Mouse (Mus musculus): ENCODE measurements around the gene Fbxl14. TPM values are rescaled to one million over a fixed set of nuclear protein-coding genes. Genes with fewer than 3 reads are reported as not detected.
"Not testable (repeated sequence)": the region's sequence is repeated elsewhere in the genome, so short reads cannot be mapped to it uniquely, and the experiment has no call there.

Fbxl14 gene
- total RNA-seq, 1 experiment: 44.1 TPM

- H3K36me3 ChIP-seq (ENCODE audit: control insufficient read depth, insufficient read depth, low read length, poor library complexity, severe bottlenecking): peaks cover 11% of the 10 kb centered on the region
- no peak overlapping the region for H3K4me3 ChIP-seq (ENCODE audit: insufficient read depth in 1 of 2, low read depth in 1 of 2, low read length in 2 of 2, poor library complexity in 1 of 2, severe bottlenecking in 1 of 2)
- H3K9me3 ChIP-seq (ENCODE audit: control insufficient read depth, insufficient read depth, low read depth, low read length): no peaks in the 10 kb centered on the region
- in situ Hi-C loops (cut with MboI; ENCODE audit: low sequenced_read_pairs in 2 of 2, unreplicated experiment in 2 of 2): loop anchor here (25.0 kb wide), 2 partner anchors 435 to 710 kb away; partner anchors contain the start of gene Rad52 (in 2 of the 2)
- peaks cover 0 to 5% of the 10 kb centered on the region in 2 experiments; a peak in 2 of 4 replicates for H3K4me1 ChIP-seq (ENCODE audit: control insufficient read depth in 2 of 2, insufficient read depth in 2 of 2, low read length in 2 of 2, poor library complexity in 1 of 2)
- TF ChIP-seq CHD2 (IDR thresholded peaks at IDR 0.05; ENCODE audit: low read depth, low read length): no peak
- no peak for TF ChIP-seq MAFK (IDR thresholded peaks at IDR 0.05; ENCODE audit: insufficient read depth, low read depth, low read length)
- TF ChIP-seq ZNF384 (IDR thresholded peaks at IDR 0.05; ENCODE audit: low read depth, low read length): no peak
- TF ChIP-seq ZC3H11A (IDR thresholded peaks at IDR 0.05; ENCODE audit: borderline replicate concordance, low read depth, low read length): no peak
- TF ChIP-seq HCFC1 (IDR thresholded peaks at IDR 0.05; ENCODE audit: borderline replicate concordance, insufficient read depth, low read length): no peak
- no peak overlapping the region for H3K27ac ChIP-seq (ENCODE audit: insufficient read depth, low read depth, low read length, poor library complexity, severe bottlenecking)
- no peak overlapping the region for H3K9ac ChIP-seq (ENCODE audit: insufficient read depth, low read depth, low read length, poor library complexity, severe bottlenecking)
- DNase-seq (ENCODE audit: low read depth, low spot score): no peak
Observed at GRCm38 (mm10) chr6:119477686-119478310, 1.7 kb upstream of the Fbxl14 start.

GRCm38 (mm10) chr6:119478560-119479342 is 717 bp upstream of the Fbxl14 start:
- Histone ChIP-seq H3K9me3 (ENCODE audit: control insufficient read depth, insufficient read depth, low read depth, low read length) (no peaks in the 10 kb centered on the region), H3K4me1 (ENCODE audit: control insufficient read depth in 2 of 2, insufficient read depth in 2 of 2, low read length in 2 of 2, poor library complexity in 1 of 2) (peaks cover 2 to 5% of the 10 kb centered on the region in 2 experiments; a peak in 2 of 4 replicates), H3K27ac (ENCODE audit: insufficient read depth, low read depth, low read length, poor library complexity, severe bottlenecking) (peak overlapping the region; percentile 74), H3K36me3 (ENCODE audit: control insufficient read depth, insufficient read depth, low read length, poor library complexity, severe bottlenecking) (peaks cover 11% of the 10 kb centered on the region), H3K9ac (ENCODE audit: insufficient read depth, low read depth, low read length, poor library complexity, severe bottlenecking) (peak overlapping the region; percentile 97), H3K4me3 (ENCODE audit: insufficient read depth in 1 of 2, low read depth in 1 of 2, low read length in 2 of 2, poor library complexity in 1 of 2, severe bottlenecking in 1 of 2) (peak overlapping the region; percentile 79 to 93)
- in situ Hi-C loops (cut with MboI; ENCODE audit: low sequenced_read_pairs in 2 of 2, unreplicated experiment in 2 of 2): loop anchor here (25.0 kb wide), 2 partner anchors 434 to 709 kb away; partner anchors contain the start of gene Rad52 (in 2 of the 2)
- TF ChIP-seq ZNF384 (IDR thresholded peaks at IDR 0.05; ENCODE audit: low read depth, low read length) (no peak), HCFC1 (IDR thresholded peaks at IDR 0.05; ENCODE audit: borderline replicate concordance, insufficient read depth, low read length) (0 out of 2 replicates have a peak, but pooled peaks have one; percentile 62)
- peak; percentile 69 for DNase-seq (ENCODE audit: low read depth, low spot score)

- peak overlapping the region; percentile 74; the same call in 1 of the 2 replicates for H3K27ac ChIP-seq (ENCODE audit: insufficient read depth, low read depth, low read length, poor library complexity, severe bottlenecking)
- TF ChIP-seq ZC3H11A (IDR thresholded peaks at IDR 0.05; ENCODE audit: borderline replicate concordance, low read depth, low read length) (no peak), CHD2 (IDR thresholded peaks at IDR 0.05; ENCODE audit: low read depth, low read length) (peak; percentile 65; the same call in 1 of the 2 replicates)
- H3K9me3 ChIP-seq (ENCODE audit: control insufficient read depth, insufficient read depth, low read depth, low read length): no peaks in the 10 kb centered on the region
- peak overlapping the region; percentile 97 for H3K9ac ChIP-seq (ENCODE audit: insufficient read depth, low read depth, low read length, poor library complexity, severe bottlenecking)
- DNase-seq (ENCODE audit: low read depth, low spot score): no peak
- peaks cover 2 to 5% of the 10 kb centered on the region in 2 experiments; a peak in 2 of 4 replicates for H3K4me1 ChIP-seq (ENCODE audit: control insufficient read depth in 2 of 2, insufficient read depth in 2 of 2, low read length in 2 of 2, poor library complexity in 1 of 2)
- H3K36me3 ChIP-seq (ENCODE audit: control insufficient read depth, insufficient read depth, low read length, poor library complexity, severe bottlenecking): peaks cover 13% of the 10 kb centered on the region
- H3K4me3 ChIP-seq (ENCODE audit: insufficient read depth in 1 of 2, low read depth in 1 of 2, low read length in 2 of 2, poor library complexity in 1 of 2, severe bottlenecking in 1 of 2): peak overlapping the region; percentile 79 to 93
- in situ Hi-C loops (cut with MboI; ENCODE audit: low sequenced_read_pairs in 2 of 2, unreplicated experiment in 2 of 2): loop anchor here (10.0 to 25.0 kb wide), 3 partner anchors 432 to 715 kb away; partner anchors contain the start of gene Rad52 (in 2 of the 2)
Observed at GRCm38 (mm10) chr6:119479876-119480705, 623 bp downstream of the Fbxl14 start.

- in situ Hi-C loops (cut with MboI; ENCODE audit: low sequenced_read_pairs in 2 of 2, unreplicated experiment in 2 of 2): loop anchor here (10.0 to 25.0 kb wide), 3 partner anchors 431 to 714 kb away; partner anchors contain the start of gene Rad52 (in 2 of the 2)
Observed at GRCm38 (mm10) chr6:119480706-119481331, 1.4 kb downstream of the Fbxl14 start.

DNA sequence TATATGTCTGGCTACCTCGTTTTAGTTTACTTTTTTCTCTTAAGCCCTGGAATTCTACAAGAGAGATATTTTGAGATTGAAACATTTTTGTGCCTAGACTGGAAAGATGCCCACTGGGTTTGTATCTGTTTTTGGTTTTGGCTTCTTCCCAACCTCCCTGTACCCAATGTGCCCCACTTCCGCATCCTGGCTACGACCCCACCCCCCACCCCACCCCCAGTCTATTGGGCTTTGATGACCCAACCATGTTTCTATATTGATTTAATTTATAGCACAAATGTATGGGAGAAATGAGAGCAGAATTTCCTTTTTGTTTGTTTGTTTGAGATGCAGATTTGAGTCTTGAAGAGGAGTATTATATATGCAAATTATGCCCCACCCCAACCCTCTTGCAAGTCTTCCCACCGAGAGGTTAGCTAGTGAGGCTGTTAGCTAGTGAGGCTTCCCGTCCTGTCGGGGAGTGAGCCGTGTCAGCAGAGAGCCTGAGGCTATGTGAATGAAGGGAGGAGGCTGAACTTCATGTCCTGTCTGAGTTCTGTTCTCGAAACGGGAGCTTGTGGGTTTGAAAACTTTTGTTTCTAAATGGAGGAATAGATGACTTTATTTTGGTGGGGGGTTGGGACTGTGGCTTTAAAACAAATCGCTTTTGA is 2.4 kb downstream of the Fbxl14 start:
- not testable (repeated sequence) for H3K9ac ChIP-seq (ENCODE audit: insufficient read depth, low read depth, low read length, poor library complexity, severe bottlenecking); H3K27ac ChIP-seq (ENCODE audit: insufficient read depth, low read depth, low read length, poor library complexity, severe bottlenecking); DNase-seq (ENCODE audit: low read depth, low spot score); H3K4me1 ChIP-seq (ENCODE audit: control insufficient read depth in 2 of 2, insufficient read depth in 2 of 2, low read length in 2 of 2, poor library complexity in 1 of 2); H3K9me3 ChIP-seq (ENCODE audit: control insufficient read depth, insufficient read depth, low read depth, low read length)
- H3K36me3 ChIP-seq (ENCODE audit: control insufficient read depth, insufficient read depth, low read length, poor library complexity, severe bottlenecking): peaks cover 13% of the 10 kb centered on the region
- in situ Hi-C loops (cut with MboI; ENCODE audit: low sequenced_read_pairs in 2 of 2, unreplicated experiment in 2 of 2): loop anchor here (10.0 to 25.0 kb wide), 3 partner anchors 430 to 713 kb away; partner anchors contain the start of gene Rad52 (in 2 of the 2)
- H3K4me3 ChIP-seq (ENCODE audit: insufficient read depth in 1 of 2, low read depth in 1 of 2, low read length in 2 of 2, poor library complexity in 1 of 2, severe bottlenecking in 1 of 2): peak overlapping the region; percentile 1 to 35; a peak in 2 of 4 replicates

More at GRCm38 (mm10) chr6:119480706-119481331, 1.4 kb downstream of the Fbxl14 start:
- Histone ChIP-seq H3K4me1 (ENCODE audit: control insufficient read depth in 2 of 2, insufficient read depth in 2 of 2, low read length in 2 of 2, poor library complexity in 1 of 2) (peaks cover 2 to 5% of the 10 kb centered on the region in 2 experiments; a peak in 2 of 4 replicates), H3K27ac (ENCODE audit: insufficient read depth, low read depth, low read length, poor library complexity, severe bottlenecking) (no peak overlapping the region), H3K9me3 (ENCODE audit: control insufficient read depth, insufficient read depth, low read depth, low read length) (no peaks in the 10 kb centered on the region), H3K4me3 (ENCODE audit: insufficient read depth in 1 of 2, low read depth in 1 of 2, low read length in 2 of 2, poor library complexity in 1 of 2, severe bottlenecking in 1 of 2) (peak overlapping the region; percentile 79 to 93), H3K9ac (ENCODE audit: insufficient read depth, low read depth, low read length, poor library complexity, severe bottlenecking) (peak overlapping the region; percentile 97), H3K36me3 (ENCODE audit: control insufficient read depth, insufficient read depth, low read length, poor library complexity, severe bottlenecking) (peaks cover 13% of the 10 kb centered on the region)
- no peak for TF ChIP-seq ZC3H11A (IDR thresholded peaks at IDR 0.05; ENCODE audit: borderline replicate concordance, low read depth, low read length)
- no peak for TF ChIP-seq HCFC1 (IDR thresholded peaks at IDR 0.05; ENCODE audit: borderline replicate concordance, insufficient read depth, low read length)
- TF ChIP-seq MAFK (IDR thresholded peaks at IDR 0.05; ENCODE audit: insufficient read depth, low read depth, low read length): no peak
- no peak for TF ChIP-seq ZNF384 (IDR thresholded peaks at IDR 0.05; ENCODE audit: low read depth, low read length)
- TF ChIP-seq CHD2 (IDR thresholded peaks at IDR 0.05; ENCODE audit: low read depth, low read length): no peak
- no peak for DNase-seq (ENCODE audit: low read depth, low spot score)
